In the genomic region with DNA sequence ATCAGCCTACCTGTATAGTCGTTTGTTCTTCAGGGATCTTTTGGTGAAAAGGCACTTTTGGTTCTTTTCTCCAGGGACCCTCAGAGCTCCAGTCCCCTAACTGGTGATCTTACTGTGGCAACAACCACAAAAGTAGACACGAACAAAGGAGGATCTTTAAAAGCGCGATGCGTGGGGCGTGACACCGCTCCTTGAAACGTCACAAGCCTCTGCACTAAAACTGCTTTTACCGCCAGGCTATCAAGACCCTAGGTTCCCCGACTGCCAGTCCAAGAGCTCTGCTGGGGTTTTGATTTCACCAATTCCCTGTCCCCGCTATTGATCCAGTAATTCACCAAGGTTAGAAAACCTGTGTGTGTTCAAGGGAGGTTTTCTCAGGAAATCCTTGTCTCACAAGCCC, we compare ENCODE assay signal across 9 mouse cellular contexts. TPM values are rescaled to one million over a fixed set of nuclear protein-coding genes. Genes with fewer than 3 reads are reported as not detected.
DNase-seq lines count a peak whose midpoint lies in the region; ATAC-seq and TF ChIP-seq lines count a peak whose summit lies in the region.
"Had no signal": no experiment of that assay in that cellular context is flagged by ENCODE, and none has a peak within 500 bp of the region (broad histone marks: within the 10 kb centered on the region; RNA-seq: fewer than 3 reads in every experiment).

No protein-coding gene starts in this region.

- H3K4me1 ChIP-seq in lung, postnatal 0 days (ENCODE audit: insufficient read depth, low read depth, low read length): peaks cover 4% of the 10 kb centered on the region; the same call in 1 of the 2 replicates
- H3K4me1 ChIP-seq in forebrain, embryonic 14.5 days (ENCODE audit: control insufficient read depth, insufficient read depth, low read length): peaks cover 10% of the 10 kb centered on the region
- peaks cover 0 to 14% of the 10 kb centered on the region in 2 experiments for H3K4me1 ChIP-seq in liver, embryonic 14.5 days (replicated peaks; ENCODE audit: control insufficient read depth in 2 of 2, insufficient read depth in 2 of 2, low read length in 1 of 2)
- H3K4me1 ChIP-seq in thymus, adult 2 months (replicated peaks; ENCODE audit: control insufficient read depth, insufficient read depth, low read length): peaks cover 3% of the 10 kb centered on the region

- TF ChIP-seq EP300 in lung, postnatal 0 days (IDR thresholded peaks at IDR 0.05): no peak
- no peak for TF ChIP-seq EP300 in liver, embryonic 14.5 days (IDR thresholded peaks at IDR 0.05; ENCODE audit: low read depth)

- no peak overlapping the region for H3K9ac ChIP-seq in lung, postnatal 0 days (replicated peaks; ENCODE audit: low read depth)
- peak overlapping the region; percentile 21; the same call in 1 of the 2 replicates for H3K9ac ChIP-seq in forebrain, embryonic 14.5 days (ENCODE audit: low read length)
- H3K9ac ChIP-seq in liver, embryonic 14.5 days (replicated peaks): no peak overlapping the region; the same call in 1 of the 2 replicates

- peaks cover 26% of the 10 kb centered on the region; the same call in 1 of the 2 replicates for H3K27me3 ChIP-seq in lung, postnatal 0 days (replicated peaks; ENCODE audit: insufficient read depth, low read length)
- peaks cover 57% of the 10 kb centered on the region for H3K27me3 ChIP-seq in forebrain, embryonic 14.5 days (replicated peaks; ENCODE audit: control insufficient read depth, insufficient read depth, low read length)
- H3K27me3 ChIP-seq in liver, embryonic 14.5 days (ENCODE audit: control insufficient read depth, insufficient read depth, low read length): peaks cover 50% of the 10 kb centered on the region
- H3K27me3 ChIP-seq in thymus, adult 2 months (ENCODE audit: control insufficient read depth, insufficient read depth, low read length): peaks cover 29% of the 10 kb centered on the region

- H3K9me3 ChIP-seq in lung, postnatal 0 days (ENCODE audit: low read length): no peaks in the 10 kb centered on the region
- no peaks in the 10 kb centered on the region for H3K9me3 ChIP-seq in forebrain, embryonic 14.5 days (replicated peaks; ENCODE audit: control insufficient read depth, low read length)
- H3K9me3 ChIP-seq in liver, embryonic 14.5 days (ENCODE audit: control insufficient read depth, low read length): no peaks in the 10 kb centered on the region

- intact Hi-C loops in left cerebral cortex, postnatal 14 days (cut with DNase I): no loop called here

- no peak overlapping the region for H3K27ac ChIP-seq in lung, postnatal 0 days (ENCODE audit: low read length)
- no peak overlapping the region for H3K27ac ChIP-seq in forebrain, embryonic 14.5 days (ENCODE audit: low read depth, low read length)
- no peak overlapping the region for H3K27ac ChIP-seq in liver, embryonic 14.5 days
- H3K27ac ChIP-seq in thymus, adult 2 months (ENCODE audit: control insufficient read depth, insufficient read depth, low read length): no peak overlapping the region

- DNase-seq in lung, postnatal 0 days (ENCODE audit: low spot score): no peak
- DNase-seq in lung, postnatal 10 days: no peak
- DNase-seq in forebrain, embryonic 14.5 days (ENCODE audit: low spot score): peak; percentile 13
- no peak for DNase-seq in liver, embryonic 14.5 days (ENCODE audit: low read depth in 3 of 3, low spot score in 3 of 3)
- DNase-seq in spleen, postnatal 36 days (ENCODE audit: low spot score in 2 of 2): no peak
- DNase-seq in left cerebral cortex, postnatal 14 days (ENCODE audit: low spot score in 2 of 2): no peak
- no peak for DNase-seq in thymus, adult 2 months
- no peak for DNase-seq in lung, postnatal 4 days
- DNase-seq: gastrocnemius, postnatal 25 days had no signal

- 5% methylated on average over 11 of the region's 11 CpGs for WGBS in lung, postnatal 0 days
- 1% methylated on average over 11 of the region's 11 CpGs for WGBS in forebrain, embryonic 14.5 days
- WGBS in liver, embryonic 14.5 days (ENCODE audit: insufficient replicate concordance): 2% methylated on average over 11 of the region's 11 CpGs
- 10% methylated on average over 11 of the region's 11 CpGs for WGBS in thymus, adult 2 months

- no peak for TF ChIP-seq CTCF in lung, postnatal 0 days (IDR thresholded peaks at IDR 0.05)
- no peak for TF ChIP-seq CTCF in liver, embryonic 14.5 days (IDR thresholded peaks at IDR 0.05; ENCODE audit: low read depth)
- TF ChIP-seq CTCF in thymus, adult 2 months (IDR thresholded peaks at IDR 0.05; ENCODE audit: borderline replicate concordance, control insufficient read depth, extremely low read depth, insufficient read depth, low read length, poor library complexity): no peak

- no peak for TF ChIP-seq POLR2A in thymus, adult 2 months (IDR thresholded peaks at IDR 0.05; ENCODE audit: control insufficient read depth, extremely low read depth, insufficient read depth, low read length, poor library complexity)

- H3K4me2 ChIP-seq in lung, postnatal 0 days (replicated peaks; ENCODE audit: low read depth, low read length): peak overlapping the region; percentile 35
- H3K4me2 ChIP-seq in forebrain, embryonic 14.5 days (ENCODE audit: low read length): peak overlapping the region; percentile 67
- H3K4me2 ChIP-seq in liver, embryonic 14.5 days (ENCODE audit: low read depth): peak overlapping the region; percentile 81

- ATAC-seq in lung, postnatal 0 days: no peak
- no peak for ATAC-seq in forebrain, embryonic 14.5 days
- no peak for ATAC-seq in liver, embryonic 14.5 days (ENCODE audit: insufficient read depth)

- H3K4me3 ChIP-seq in lung, postnatal 0 days (ENCODE audit: low read depth, low read length): peak overlapping the region; percentile 26; the same call in 1 of the 2 replicates
- H3K4me3 ChIP-seq in forebrain, embryonic 14.5 days (ENCODE audit: low read depth, low read length): peak overlapping the region; percentile 26
- peak overlapping the region; percentile 61 to 91 for H3K4me3 ChIP-seq in liver, embryonic 14.5 days (ENCODE audit: insufficient read depth in 1 of 2, low read depth in 2 of 2, low read length in 2 of 2)
- H3K4me3 ChIP-seq in thymus, adult 2 months (ENCODE audit: control insufficient read depth, insufficient read depth, low read length): no peak overlapping the region

- no peaks in the 10 kb centered on the region for H3K36me3 ChIP-seq in lung, postnatal 0 days (ENCODE audit: insufficient read depth, low read length)
- H3K36me3 ChIP-seq in forebrain, embryonic 14.5 days (ENCODE audit: control insufficient read depth, insufficient read depth, low read length): no peaks in the 10 kb centered on the region
- no peaks in the 10 kb centered on the region for H3K36me3 ChIP-seq in liver, embryonic 14.5 days (replicated peaks; ENCODE audit: control insufficient read depth, insufficient read depth, low read depth)
- no peaks in the 10 kb centered on the region for H3K36me3 ChIP-seq in thymus, adult 2 months (ENCODE audit: control insufficient read depth, insufficient read depth, low read length)

RNA-seq across cellular contexts. Expression of a gene that starts 59.0 kb away (rescaled TPM):
- polyA plus RNA-seq in lung, postnatal 0 days (2015; fragmentation: Nextera tagmentation; extraction: Ambion mirVana): 27.1 and 30.9 TPM in 2 replicates
- polyA plus RNA-seq in forebrain, embryonic 14.5 days (2014; fragmentation: Nextera tagmentation; extraction: Ambion mirVana): 49.6 and 59.5 TPM in 2 replicates
- 3.0 and 5.4 TPM in 2 replicates for polyA plus RNA-seq in liver, embryonic 14.5 days (2012; rRNA removed)
- polyA plus RNA-seq in liver, embryonic 14.5 days (2014; fragmentation: Nextera tagmentation; extraction: Ambion mirVana): 11.9 and 12.5 TPM in 2 replicates
- 10 to 100 TPM; 39.5 TPM for total RNA-seq in left cerebral cortex, postnatal 14 days (2021)
- polyA plus RNA-seq in thymus, adult 2 months (2012; rRNA removed): 2.4 and 3.7 TPM in 2 replicates
